Mouse (Mus musculus) cortical plate, adult 2 months (tissue): Measurements from ENCODE around the gene Hist1h4i. TPM values are rescaled to one million over a fixed set of nuclear protein-coding genes. Genes with fewer than 3 reads are reported as not detected.
A peak's percentile ranks its signal among the peaks of the same experiment; 100 is the strongest.

Experiments used
- H3K27ac ChIP-seq: fragments of 200-500 bp; 2 replicates; pipeline ENCODE4 v1.5.1; 2012; ENCODE audit warnings: low read length, control low read depth, inconsistent platforms; ENCODE audit not compliant: insufficient read depth
- H3K4me1 ChIP-seq: fragments of 200-500 bp; 2 replicates; pipeline ENCODE4 v1.6.1; 2011; ENCODE audit warnings: low read length; ENCODE audit not compliant: control insufficient read depth, insufficient read depth
- H3K4me3 ChIP-seq: fragments of 200-500 bp; 2 replicates; pipeline ENCODE4 v1.5.1; 2011; ENCODE audit warnings: mild to moderate bottlenecking, low read length, control low read depth; ENCODE audit not compliant: insufficient read depth
- CTCF ChIP-seq: fragments of 200-500 bp; IDR thresholded peaks from 2 replicates; pipeline ENCODE4 v1.5.1; 2011; ENCODE audit warnings: mild to moderate bottlenecking, control low read depth, low read length; ENCODE audit not compliant: insufficient read depth; ENCODE audit errors: extremely low read depth
- POLR2A ChIP-seq: fragments of 200-500 bp; IDR thresholded peaks from 2 replicates; pipeline ENCODE4 v1.6.1; 2011; ENCODE audit warnings: mild to moderate bottlenecking, low read length, control low read depth; ENCODE audit not compliant: insufficient read depth; ENCODE audit errors: extremely low read depth
- polyA plus RNA-seq: library from polyadenylated mRNA; depleted of rRNA; stranded (reverse); fragments of >200 nt; gene quantifications from 2 replicates; pipeline ENCODE4 v1.2.3, GENCODE M21; 2012; rRNA removed

The Hist1h4i gene
- polyA plus RNA-seq, 1 experiment: 7.9 TPM

DNA sequence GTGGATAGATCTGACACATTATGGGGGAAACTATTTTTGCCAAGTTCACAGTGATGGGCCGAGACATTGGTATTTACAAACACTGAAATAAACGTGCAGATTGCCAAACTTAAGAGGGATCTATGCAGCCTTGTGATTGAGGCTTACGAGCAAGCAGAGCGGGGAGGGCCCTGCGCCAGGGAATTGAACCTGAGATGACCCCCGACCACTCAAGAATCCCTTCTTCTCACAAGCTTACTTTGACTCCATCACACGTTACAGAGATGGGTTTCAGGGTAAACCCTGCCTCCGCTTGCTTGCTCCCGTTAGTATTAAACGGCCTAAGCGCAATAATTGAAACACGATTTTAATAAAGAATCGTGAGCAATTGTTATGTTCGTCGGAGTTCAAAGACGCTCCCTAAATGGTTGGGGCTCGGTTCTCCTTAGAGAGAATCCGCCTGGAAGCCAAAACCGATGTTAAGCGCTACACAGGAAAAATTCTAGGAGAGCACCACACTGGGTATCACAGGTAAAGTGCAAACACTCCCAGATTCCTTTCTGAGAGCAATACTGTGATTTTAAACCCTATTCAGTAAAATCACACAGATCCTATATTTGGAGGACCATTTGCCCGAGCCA, 43.9 kb downstream of the Hist1h4i start:
- TF ChIP-seq POLR2A (no peak), CTCF (no peak)
- H3K4me3 ChIP-seq: peak overlapping the region; percentile 12; the same call in 1 of the 2 replicates
- no peaks in the 10 kb centered on the region for H3K4me1 ChIP-seq

GRCm38 (mm10) chr13:21996840-21997185, 44.3 kb downstream of the Hist1h4i start:
- no peak overlapping the region for H3K27ac ChIP-seq
- no peaks in the 10 kb centered on the region for H3K4me1 ChIP-seq
- peak overlapping the region; percentile 12 for H3K4me3 ChIP-seq
- TF ChIP-seq POLR2A (no peak), CTCF (no peak)

More for the DNA sequence above, 43.9 kb downstream of the Hist1h4i start:
- H3K27ac ChIP-seq: no peak overlapping the region

- Histone ChIP-seq H3K27ac (no peak overlapping the region), H3K4me3 (peak overlapping the region; percentile 12), H3K4me1 (no peaks in the 10 kb centered on the region)
- TF ChIP-seq CTCF (no peak), POLR2A (no peak)
These were observed 44.9 kb downstream of the Hist1h4i start for GRCm38 (mm10) chr13:21996101-21996839.

DNA sequence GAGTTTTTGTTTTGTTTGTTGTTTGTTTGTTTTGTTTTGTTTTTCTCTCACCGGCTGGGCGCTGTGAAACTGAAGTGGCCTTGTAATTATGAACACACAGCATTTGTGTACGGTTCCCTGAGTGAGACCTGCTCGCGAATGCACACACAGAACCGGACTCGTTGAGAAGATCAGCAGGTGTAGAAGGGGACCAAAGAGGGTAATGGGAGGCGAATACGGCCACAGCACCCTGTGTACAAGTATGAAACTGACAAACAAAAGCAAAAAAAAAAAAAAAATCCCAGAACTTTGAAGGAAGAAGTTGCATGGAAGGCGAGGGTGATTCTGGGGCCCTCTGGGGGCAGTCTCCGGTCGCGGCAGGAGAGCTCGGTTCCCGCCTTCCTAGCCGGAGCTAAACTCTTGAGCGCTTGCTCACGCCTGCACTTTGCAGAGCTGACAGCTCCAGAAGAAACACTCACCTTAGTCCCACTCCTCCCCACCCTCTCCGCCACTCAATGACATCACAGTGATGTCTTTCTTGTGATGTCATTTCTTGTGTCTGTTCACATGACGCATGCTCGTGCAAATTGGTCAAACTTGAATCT, 45.7 kb downstream of the Hist1h4i start:
- TF ChIP-seq POLR2A: no peak
- TF ChIP-seq CTCF: no peak
- Histone ChIP-seq H3K4me3 (peak overlapping the region; percentile 27; the same call in 1 of the 2 replicates), H3K27ac (no peak overlapping the region)

DNA sequence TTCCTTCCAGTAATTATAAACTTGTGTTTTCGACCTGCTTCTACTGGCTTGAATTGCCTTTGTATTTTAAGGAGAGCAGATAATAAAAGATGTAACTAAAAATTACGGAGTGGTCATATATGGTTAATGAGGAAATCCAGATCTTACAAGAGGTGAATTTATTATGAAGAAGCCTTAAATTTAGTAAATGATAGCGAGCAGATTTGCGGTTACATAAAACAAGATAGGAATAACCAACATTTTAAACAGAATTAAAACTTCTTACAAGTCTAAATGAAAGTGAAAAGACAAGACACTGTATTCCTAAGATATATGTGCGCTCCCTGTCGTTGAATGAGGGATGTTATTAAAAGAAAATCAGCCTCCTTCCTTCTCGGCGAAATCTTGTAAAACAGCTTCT, 46.3 kb downstream of the Hist1h4i start:
- H3K27ac ChIP-seq: no peak overlapping the region
- peak overlapping the region; percentile 27; the same call in 1 of the 2 replicates for H3K4me3 ChIP-seq
- TF ChIP-seq CTCF (no peak), POLR2A (no peak)

More for the DNA sequence above, 45.7 kb downstream of the Hist1h4i start:
- no peaks in the 10 kb centered on the region for H3K4me1 ChIP-seq

DNA sequence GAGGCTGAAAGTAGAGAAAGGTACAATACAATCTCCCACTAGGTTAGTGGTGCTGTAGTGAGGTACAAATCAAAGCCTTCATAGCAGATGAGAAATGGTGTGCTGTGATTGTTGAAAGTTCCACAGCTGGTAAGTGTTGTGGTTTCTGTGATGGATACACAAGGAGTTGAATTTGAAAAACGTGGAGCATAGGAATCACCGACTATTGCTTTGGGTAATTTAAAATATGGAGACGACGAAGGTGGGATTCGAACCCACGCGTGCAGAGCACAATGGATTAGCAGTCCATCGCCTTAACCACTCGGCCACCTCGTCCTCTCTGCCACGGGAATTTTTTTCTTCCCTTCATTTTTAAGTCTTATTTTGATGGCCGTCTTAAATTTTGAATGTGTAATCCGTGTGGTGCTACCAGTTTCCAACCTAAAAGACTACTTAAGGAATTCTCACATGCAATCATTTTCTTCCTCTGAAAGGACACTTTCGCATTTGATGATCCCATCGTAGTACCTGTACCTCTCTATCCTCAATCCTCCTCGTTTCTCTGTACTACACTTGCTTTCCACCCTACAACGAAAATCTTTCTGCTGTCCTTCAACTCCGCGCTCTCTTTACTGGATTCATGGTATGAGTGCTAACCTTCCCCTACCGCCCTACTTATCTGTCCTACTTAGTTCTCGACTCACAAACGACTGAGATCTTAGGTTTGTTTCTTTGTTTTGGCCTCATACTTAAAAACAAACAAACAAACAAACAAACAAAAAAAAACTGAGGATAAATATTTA, 47.0 kb downstream of the Hist1h4i start:
- Histone ChIP-seq H3K27ac (no peak overlapping the region), H3K4me1 (no peaks in the 10 kb centered on the region), H3K4me3 (no peak overlapping the region)
- TF ChIP-seq POLR2A: no peak
- no peak for TF ChIP-seq CTCF

More for the DNA sequence above, 46.3 kb downstream of the Hist1h4i start:
- no peaks in the 10 kb centered on the region for H3K4me1 ChIP-seq

DNA sequence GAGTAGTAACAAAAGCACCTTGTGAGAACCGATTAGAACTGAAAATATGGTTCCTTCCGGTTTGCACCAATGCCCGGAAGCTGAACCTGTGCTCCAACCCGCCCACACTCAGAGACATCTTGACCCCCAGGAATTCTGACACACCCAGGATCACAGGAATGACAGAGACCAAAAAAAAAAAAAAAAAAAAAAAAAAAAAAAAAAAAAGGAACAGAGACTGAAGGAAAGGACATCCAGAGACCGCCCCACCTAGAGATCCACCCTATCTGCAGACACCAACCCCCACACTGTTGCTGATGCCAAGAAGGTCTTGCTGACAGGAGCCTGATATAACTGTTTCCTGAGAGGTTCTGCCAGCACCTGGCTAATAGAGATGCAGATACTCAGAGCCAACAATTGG, 48.6 kb downstream of the Hist1h4i start:
- no peak overlapping the region for H3K4me3 ChIP-seq
- H3K4me1 ChIP-seq: no peaks in the 10 kb centered on the region
- TF ChIP-seq CTCF: no peak
- TF ChIP-seq POLR2A: no peak
- no peak overlapping the region for H3K27ac ChIP-seq

Other genes with a start within 250 kb of the Hist1h4i start
- 1.2 and 1.7 TPM in 2 replicates for gene Hist1h2bq, start 231.2 kb downstream of the Hist1h4i start, polyA plus RNA-seq
- gene Hist1h2ao, start 230.9 kb downstream of the Hist1h4i start, polyA plus RNA-seq: not detected in 2 replicates
- gene Hist1h4m, start 229.6 kb downstream of the Hist1h4i start, polyA plus RNA-seq: not detected in 2 replicates
- gene Hist1h4n, start 209.2 kb downstream of the Hist1h4i start, polyA plus RNA-seq: 11.0 and 23.0 TPM in 2 replicates
- gene Hist1h2ap, start 207.9 kb downstream of the Hist1h4i start, polyA plus RNA-seq: 2.4 and 3.5 TPM in 2 replicates
- gene Hist1h2br, start 207.6 kb downstream of the Hist1h4i start, polyA plus RNA-seq: 0.34 and 0.92 TPM in 2 replicates
- 2.2 and 2.3 TPM in 2 replicates for gene Zfp184, start 96.3 kb downstream of the Hist1h4i start, polyA plus RNA-seq
- gene Pom121l2, start 60.2 kb downstream of the Hist1h4i start, polyA plus RNA-seq: 0.04 TPM in 1 of 2 replicates, not detected in the other
- gene Prss16, start 31.6 kb downstream of the Hist1h4i start, polyA plus RNA-seq: 1.9 and 2.5 TPM in 2 replicates
- 0.75 TPM in 1 of 2 replicates, not detected in the other for gene Hist1h2ah, start 5.8 kb downstream of the Hist1h4i start, polyA plus RNA-seq
- 0.50 and 0.64 TPM in 2 replicates for gene Hist1h2bk, start 5.5 kb downstream of the Hist1h4i start, polyA plus RNA-seq
- gene Hist1h2ag, start 1.6 kb upstream of the Hist1h4i start, polyA plus RNA-seq: 0.63 and 1.1 TPM in 2 replicates
- 0.64 and 0.69 TPM in 2 replicates for gene Hist1h2bj, start 1.9 kb upstream of the Hist1h4i start, polyA plus RNA-seq
- not detected in 2 replicates for gene Vmn1r188, start 43.1 kb upstream of the Hist1h4i start, polyA plus RNA-seq
- not detected in 2 replicates for gene Vmn1r189, start 64.5 kb upstream of the Hist1h4i start, polyA plus RNA-seq
- not detected in 2 replicates for gene Vmn1r191, start 142.6 kb upstream of the Hist1h4i start, polyA plus RNA-seq
- not detected in 2 replicates for gene Vmn1r192, start 149.8 kb upstream of the Hist1h4i start, polyA plus RNA-seq
- gene Vmn1r193, start 181.8 kb upstream of the Hist1h4i start, polyA plus RNA-seq: not detected in 2 replicates
- not detected in 2 replicates for gene Vmn1r194, start 202.9 kb upstream of the Hist1h4i start, polyA plus RNA-seq
- not detected in 2 replicates for gene Vmn1r195, start 229.2 kb upstream of the Hist1h4i start, polyA plus RNA-seq
- gene Vmn1r196, start 248.6 kb upstream of the Hist1h4i start, polyA plus RNA-seq: not detected in 2 replicates